Comparison of ENCODE assay signal across 7 mouse cellular contexts in genomic region chr15:31569325-31570022, GRCm38 (mm10). TPM values are rescaled to one million over a fixed set of nuclear protein-coding genes. Genes with fewer than 3 reads are reported as not detected.
DNase-seq lines count a peak whose midpoint lies in the region; ATAC-seq and TF ChIP-seq lines count a peak whose summit lies in the region.

No protein-coding gene starts in this region.

- TF ChIP-seq CTCF in midbrain, postnatal 0 days (IDR thresholded peaks at IDR 0.05), result no peak
- TF ChIP-seq CTCF in heart, postnatal 0 days (IDR thresholded peaks at IDR 0.05; ENCODE audit: low read depth), result no peak

- H3K4me2 ChIP-seq in midbrain, postnatal 0 days (ENCODE audit: low read depth, low read length, poor library complexity, severe bottlenecking), result no peak overlapping the region
- no peak overlapping the region for H3K4me2 ChIP-seq in midbrain, embryonic 15.5 days
- peak overlapping the region; percentile 48; the same call in 1 of the 2 replicates for H3K4me2 ChIP-seq in heart, postnatal 0 days (ENCODE audit: low read depth, low read length)
- H3K4me2 ChIP-seq in lung, embryonic 16.5 days (ENCODE audit: low read depth, low read length), result no peak overlapping the region

- H3K36me3 ChIP-seq in midbrain, postnatal 0 days (ENCODE audit: insufficient read depth, low read length), result no peaks in the 10 kb centered on the region
- H3K36me3 ChIP-seq in midbrain, embryonic 15.5 days (replicated peaks), result no peaks in the 10 kb centered on the region
- H3K36me3 ChIP-seq in heart, postnatal 0 days (replicated peaks; ENCODE audit: control insufficient read depth, insufficient read depth, low read length), result no peaks in the 10 kb centered on the region
- no peaks in the 10 kb centered on the region for H3K36me3 ChIP-seq in lung, embryonic 16.5 days (ENCODE audit: control insufficient read depth, insufficient read depth, low read length)

- TF ChIP-seq EP300 in heart, postnatal 0 days (IDR thresholded peaks at IDR 0.05; ENCODE audit: low read depth), result no peak

- no peaks in the 10 kb centered on the region for H3K9me3 ChIP-seq in midbrain, postnatal 0 days (ENCODE audit: low read length)
- no peaks in the 10 kb centered on the region for H3K9me3 ChIP-seq in midbrain, embryonic 15.5 days
- no peaks in the 10 kb centered on the region for H3K9me3 ChIP-seq in heart, postnatal 0 days (replicated peaks; ENCODE audit: control insufficient read depth, low read length)
- H3K9me3 ChIP-seq in lung, embryonic 16.5 days (ENCODE audit: control insufficient read depth, low read length), result no peaks in the 10 kb centered on the region

- no peaks in the 10 kb centered on the region for H3K27me3 ChIP-seq in midbrain, postnatal 0 days (ENCODE audit: insufficient read depth, low read length)
- no peaks in the 10 kb centered on the region for H3K27me3 ChIP-seq in midbrain, embryonic 15.5 days (replicated peaks)
- no peaks in the 10 kb centered on the region for H3K27me3 ChIP-seq in heart, postnatal 0 days (ENCODE audit: control insufficient read depth, insufficient read depth, low read length)
- no peaks in the 10 kb centered on the region for H3K27me3 ChIP-seq in lung, embryonic 16.5 days (ENCODE audit: control insufficient read depth, insufficient read depth, low read depth, low read length)

- WGBS in midbrain, postnatal 0 days, result 66% methylated on average over 9 of the region's 9 CpGs
- WGBS in midbrain, embryonic 15.5 days, result 73% methylated on average over 9 of the region's 9 CpGs
- WGBS in heart, postnatal 0 days, result 39% methylated on average over 9 of the region's 9 CpGs
- WGBS in lung, embryonic 16.5 days, result 43% methylated on average over 9 of the region's 9 CpGs

- H3K4me1 ChIP-seq in midbrain, postnatal 0 days (ENCODE audit: insufficient read depth, low read length), result no peaks in the 10 kb centered on the region
- H3K4me1 ChIP-seq in midbrain, embryonic 15.5 days, result no peaks in the 10 kb centered on the region
- peaks cover 12% of the 10 kb centered on the region; the same call in 1 of the 2 replicates for H3K4me1 ChIP-seq in heart, postnatal 0 days (ENCODE audit: control insufficient read depth, insufficient read depth)
- H3K4me1 ChIP-seq in lung, embryonic 16.5 days (replicated peaks; ENCODE audit: control insufficient read depth, insufficient read depth, low read length), result peaks cover 16% of the 10 kb centered on the region

- peak; percentile 34 for DNase-seq in midbrain, postnatal 0 days (ENCODE audit: low spot score)
- DNase-seq in heart, postnatal 0 days (ENCODE audit: low spot score), result no peak
- DNase-seq in thymus, adult 18-20 months, result no peak
- no peak for DNase-seq in embryo, embryonic 11 days
- no peak for DNase-seq in T-cell, adult 2 months (ENCODE audit: low spot score)

- no peak for ATAC-seq in midbrain, postnatal 0 days (ENCODE audit: low FRiP score)
- ATAC-seq in midbrain, embryonic 15.5 days (replicated peaks), result no peak
- peak; percentile 42 for ATAC-seq in heart, postnatal 0 days (ENCODE audit: insufficient read depth, low read depth)
- ATAC-seq in lung, embryonic 16.5 days (ENCODE audit: low read depth), result peak; percentile 60

- H3K27ac ChIP-seq in midbrain, postnatal 0 days (ENCODE audit: low read depth, low read length), result no peak overlapping the region
- H3K27ac ChIP-seq in midbrain, embryonic 15.5 days, result no peak overlapping the region
- no peak overlapping the region for H3K27ac ChIP-seq in heart, postnatal 0 days (ENCODE audit: low read depth)
- peak overlapping the region; percentile 13; the same call in 1 of the 2 replicates for H3K27ac ChIP-seq in lung, embryonic 16.5 days (ENCODE audit: low read length)

- no peak overlapping the region for H3K4me3 ChIP-seq in midbrain, postnatal 0 days (ENCODE audit: low read depth, low read length)
- H3K4me3 ChIP-seq in midbrain, embryonic 15.5 days, result no peak overlapping the region
- no peak overlapping the region for H3K4me3 ChIP-seq in heart, postnatal 0 days (ENCODE audit: low read depth, low read length)
- H3K4me3 ChIP-seq in lung, embryonic 16.5 days (ENCODE audit: low read length), result no peak overlapping the region

- no peak overlapping the region for H3K9ac ChIP-seq in midbrain, postnatal 0 days (replicated peaks; ENCODE audit: low read length, poor library complexity, severe bottlenecking)
- H3K9ac ChIP-seq in midbrain, embryonic 15.5 days, result no peak overlapping the region
- H3K9ac ChIP-seq in heart, postnatal 0 days (replicated peaks; ENCODE audit: low read depth, low read length), result no peak overlapping the region
- no peak overlapping the region for H3K9ac ChIP-seq in lung, embryonic 16.5 days (ENCODE audit: low read length)

RNA-seq across cellular contexts. Expression of gene Cmbl, which starts 4.3 kb away (rescaled TPM):
- 27.5 and 34.3 TPM in 2 replicates for total RNA-seq in midbrain, postnatal 0 days (2014; rRNA removed)
- polyA plus RNA-seq in midbrain, postnatal 0 days (2015; fragmentation: Nextera tagmentation; extraction: Ambion mirVana), result 25.1 and 25.9 TPM in 2 replicates
- 14.3 and 15.7 TPM in 2 replicates for polyA plus RNA-seq in midbrain, embryonic 15.5 days (2015; fragmentation: Nextera tagmentation; extraction: Ambion mirVana)
- 20.8 and 41.0 TPM in 2 replicates for total RNA-seq in heart, postnatal 0 days (2014; rRNA removed; ENCODE audit: low replicate concordance)
- polyA plus RNA-seq in heart, postnatal 0 days (2015; fragmentation: Nextera tagmentation; extraction: Ambion mirVana), result 22.1 and 22.8 TPM in 2 replicates
- 6.8 and 8.1 TPM in 2 replicates for polyA plus RNA-seq in lung, embryonic 16.5 days (2015; fragmentation: Nextera tagmentation; extraction: Ambion mirVana)

RNA-seq across cellular contexts. Expression of gene Cct5, which starts 32.1 kb away (rescaled TPM):
- total RNA-seq in midbrain, postnatal 0 days (2014; rRNA removed), result 336 and 346 TPM in 2 replicates
- polyA plus RNA-seq in midbrain, postnatal 0 days (2015; fragmentation: Nextera tagmentation; extraction: Ambion mirVana), result 435 and 440 TPM in 2 replicates
- 484 and 504 TPM in 2 replicates for polyA plus RNA-seq in midbrain, embryonic 15.5 days (2015; fragmentation: Nextera tagmentation; extraction: Ambion mirVana)
- 209 and 215 TPM in 2 replicates for total RNA-seq in heart, postnatal 0 days (2014; rRNA removed; ENCODE audit: low replicate concordance)
- 239 and 243 TPM in 2 replicates for polyA plus RNA-seq in heart, postnatal 0 days (2015; fragmentation: Nextera tagmentation; extraction: Ambion mirVana)
- 452 and 461 TPM in 2 replicates for polyA plus RNA-seq in lung, embryonic 16.5 days (2015; fragmentation: Nextera tagmentation; extraction: Ambion mirVana)

RNA-seq across cellular contexts. Expression of gene Fam173b, which starts 32.2 kb away (rescaled TPM):
- 10.5 and 10.6 TPM in 2 replicates for total RNA-seq in midbrain, postnatal 0 days (2014; rRNA removed)
- 6.7 and 8.0 TPM in 2 replicates for polyA plus RNA-seq in midbrain, postnatal 0 days (2015; fragmentation: Nextera tagmentation; extraction: Ambion mirVana)
- polyA plus RNA-seq in midbrain, embryonic 15.5 days (2015; fragmentation: Nextera tagmentation; extraction: Ambion mirVana), result 9.2 and 10.6 TPM in 2 replicates
- 9.7 and 15.1 TPM in 2 replicates for total RNA-seq in heart, postnatal 0 days (2014; rRNA removed; ENCODE audit: low replicate concordance)
- 13.4 and 15.3 TPM in 2 replicates for polyA plus RNA-seq in heart, postnatal 0 days (2015; fragmentation: Nextera tagmentation; extraction: Ambion mirVana)
- 14.1 TPM in 2 replicates for polyA plus RNA-seq in lung, embryonic 16.5 days (2015; fragmentation: Nextera tagmentation; extraction: Ambion mirVana)

RNA-seq across cellular contexts. Expression of gene March6, which starts 38.6 kb away (rescaled TPM):
- 198 and 249 TPM in 2 replicates for total RNA-seq in midbrain, postnatal 0 days (2014; rRNA removed)
- 66.4 and 72.1 TPM in 2 replicates for polyA plus RNA-seq in midbrain, postnatal 0 days (2015; fragmentation: Nextera tagmentation; extraction: Ambion mirVana)
- 86.5 and 96.9 TPM in 2 replicates for polyA plus RNA-seq in midbrain, embryonic 15.5 days (2015; fragmentation: Nextera tagmentation; extraction: Ambion mirVana)
- 64.2 and 69.1 TPM in 2 replicates for total RNA-seq in heart, postnatal 0 days (2014; rRNA removed; ENCODE audit: low replicate concordance)
- polyA plus RNA-seq in heart, postnatal 0 days (2015; fragmentation: Nextera tagmentation; extraction: Ambion mirVana), result 23.2 and 26.8 TPM in 2 replicates
- polyA plus RNA-seq in lung, embryonic 16.5 days (2015; fragmentation: Nextera tagmentation; extraction: Ambion mirVana), result 28.2 and 29.4 TPM in 2 replicates

Comparison
In these comparisons a context has a peak if more than half of its experiments do, and no peak if none do; other contexts are left out.
1. ATAC-seq: peak in heart, postnatal 0 days (single experiment) and lung, embryonic 16.5 days (single experiment); none in midbrain, postnatal 0 days (single experiment) and midbrain, embryonic 15.5 days (single experiment).